Mouse (Mus musculus) ES-CJ7 (cell line): Measurements from ENCODE around the gene Fnbp1l.

ENCODE experiments used
- DNase-seq: peaks from one replicate; pipeline ENCODE4 v3.0.0; 2011; ENCODE audit warnings: low read depth, low spot score

Gene Fnbp1l

GRCm38 (mm10) chr3:122528477-122528876 is 91.0 kb downstream of the Fnbp1l start:
- no peak for DNase-seq

- DNase-seq = no peak
Observed at GRCm38 (mm10) chr3:122521294-122521693, 98.2 kb downstream of the Fnbp1l start.

GRCm38 (mm10) chr3:122520875-122521274 is 98.6 kb downstream of the Fnbp1l start:
- no peak for DNase-seq

DNA sequence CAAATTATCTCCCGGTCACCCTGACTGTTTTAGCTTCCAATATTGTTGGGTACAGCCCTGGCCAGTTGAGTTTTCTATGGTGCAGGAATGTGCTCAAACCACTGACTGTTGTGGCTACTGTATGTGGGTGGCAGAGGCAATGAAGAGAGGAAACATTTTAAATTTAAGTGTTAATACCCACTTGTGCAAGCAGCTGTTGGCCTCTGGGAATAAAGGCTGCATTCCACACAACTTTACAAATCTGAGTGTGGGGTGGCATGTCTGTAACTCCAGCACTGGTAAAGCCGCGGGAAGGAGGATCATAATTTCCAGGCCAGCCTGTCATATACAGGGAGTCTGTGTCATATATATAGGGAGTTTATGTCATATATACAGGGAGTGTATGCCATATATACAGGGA is 99.2 kb downstream of the Fnbp1l start:
- DNase-seq = no peak

GRCm38 (mm10) chr3:122519082-122519481 is 100.4 kb downstream of the Fnbp1l start:
- DNase-seq = no peak

- no peak for DNase-seq
Observed at GRCm38 (mm10) chr3:122518231-122518736, 101.2 kb downstream of the Fnbp1l start.

DNA sequence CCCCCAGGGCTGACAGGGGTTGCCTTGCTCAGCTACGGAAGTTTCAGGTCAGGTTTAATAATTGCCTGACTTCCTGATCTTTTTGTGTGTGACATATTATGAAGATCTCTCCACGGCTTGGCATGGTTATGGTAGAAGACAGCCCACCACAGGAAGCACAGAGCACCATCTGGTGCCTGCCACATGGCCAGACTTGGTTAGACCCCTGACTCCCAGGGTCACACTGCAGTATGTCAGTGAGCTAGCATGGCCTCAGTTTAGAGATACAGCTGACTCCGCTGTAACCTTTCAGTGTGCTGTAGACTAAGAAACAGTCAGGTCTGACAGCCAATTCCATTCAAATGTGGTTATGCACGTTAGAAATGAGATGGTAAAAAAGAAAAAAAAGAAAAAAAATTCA is 101.8 kb downstream of the Fnbp1l start:
- no peak for DNase-seq

DNA sequence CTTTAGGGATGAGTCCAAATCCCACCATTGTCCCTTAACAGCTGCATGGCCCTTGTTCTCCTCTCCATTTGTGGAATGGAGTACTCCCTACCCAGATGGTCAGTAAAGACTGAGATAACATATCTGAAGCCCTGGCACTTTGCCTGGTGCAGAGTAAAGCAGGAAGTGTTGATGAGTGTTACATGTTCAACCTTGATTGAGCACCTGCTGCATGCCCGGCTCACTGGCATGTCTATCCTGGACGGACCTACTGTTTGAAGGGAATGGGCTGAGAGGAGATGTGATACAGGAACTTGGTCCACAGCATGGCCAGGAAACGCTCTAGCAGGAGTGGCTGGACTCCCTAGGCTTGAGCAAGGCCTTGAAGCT is 103.2 kb downstream of the Fnbp1l start:
- DNase-seq = no peak

- DNase-seq = no peak
Observed at GRCm38 (mm10) chr3:122515568-122516326, 103.8 kb downstream of the Fnbp1l start.

DNA sequence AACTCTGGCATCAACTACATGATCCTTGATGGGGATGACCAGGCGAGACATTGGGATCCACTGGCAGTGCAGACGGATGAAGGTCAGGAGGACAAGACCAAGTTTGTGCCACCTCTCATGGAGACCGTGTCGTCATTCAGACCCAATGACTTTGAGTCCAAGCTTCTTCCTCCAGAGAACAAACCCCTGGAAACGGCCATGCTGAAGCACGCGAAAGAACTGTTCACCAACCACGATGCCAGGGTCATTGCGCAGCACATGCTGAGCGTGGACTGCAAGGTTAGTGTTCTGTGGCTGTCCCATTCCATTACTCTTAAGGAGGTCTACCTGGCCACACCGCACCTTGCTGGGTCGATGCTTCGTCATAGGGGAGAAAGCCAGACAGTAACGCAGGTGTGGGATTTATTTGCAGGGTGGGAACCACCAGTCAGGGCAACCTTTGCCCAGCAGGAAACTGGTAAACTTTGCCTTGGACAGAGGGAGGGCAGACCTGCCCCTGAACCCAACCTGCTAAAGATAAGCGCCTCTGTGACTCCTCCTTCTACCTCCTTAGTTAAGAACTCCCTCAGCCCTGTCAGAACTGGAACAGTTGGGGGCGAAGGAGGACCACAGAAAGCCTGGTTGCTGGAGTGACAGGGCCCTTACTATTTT is 106.7 kb downstream of the Fnbp1l start:
- DNase-seq = no peak

- DNase-seq = peak; percentile 32
Observed at GRCm38 (mm10) chr3:122511721-122512619, 107.5 kb downstream of the Fnbp1l start.

DNA sequence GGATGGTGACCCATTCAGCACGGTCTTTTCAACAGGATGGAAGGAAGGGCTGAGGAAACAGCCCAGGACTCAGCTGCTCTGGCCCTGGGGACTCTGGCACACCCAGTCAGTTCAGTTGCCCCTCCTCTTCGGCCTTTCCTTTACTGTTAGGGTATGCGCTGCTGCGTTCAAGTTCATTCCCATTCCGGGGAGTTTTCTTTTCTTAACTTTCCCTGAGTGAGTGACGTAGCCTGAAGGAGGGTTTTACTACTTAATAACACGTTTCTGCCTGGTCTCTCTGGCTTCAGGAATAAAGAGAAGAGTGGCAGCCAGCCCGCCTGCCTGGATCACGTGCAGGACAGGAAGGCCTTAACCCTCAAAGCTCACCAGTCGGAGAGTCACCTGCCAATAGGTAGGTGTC is 108.6 kb downstream of the Fnbp1l start:
- DNase-seq = no peak

- no peak for DNase-seq
Observed at GRCm38 (mm10) chr3:122510240-122510750, 109.2 kb downstream of the Fnbp1l start.

DNA sequence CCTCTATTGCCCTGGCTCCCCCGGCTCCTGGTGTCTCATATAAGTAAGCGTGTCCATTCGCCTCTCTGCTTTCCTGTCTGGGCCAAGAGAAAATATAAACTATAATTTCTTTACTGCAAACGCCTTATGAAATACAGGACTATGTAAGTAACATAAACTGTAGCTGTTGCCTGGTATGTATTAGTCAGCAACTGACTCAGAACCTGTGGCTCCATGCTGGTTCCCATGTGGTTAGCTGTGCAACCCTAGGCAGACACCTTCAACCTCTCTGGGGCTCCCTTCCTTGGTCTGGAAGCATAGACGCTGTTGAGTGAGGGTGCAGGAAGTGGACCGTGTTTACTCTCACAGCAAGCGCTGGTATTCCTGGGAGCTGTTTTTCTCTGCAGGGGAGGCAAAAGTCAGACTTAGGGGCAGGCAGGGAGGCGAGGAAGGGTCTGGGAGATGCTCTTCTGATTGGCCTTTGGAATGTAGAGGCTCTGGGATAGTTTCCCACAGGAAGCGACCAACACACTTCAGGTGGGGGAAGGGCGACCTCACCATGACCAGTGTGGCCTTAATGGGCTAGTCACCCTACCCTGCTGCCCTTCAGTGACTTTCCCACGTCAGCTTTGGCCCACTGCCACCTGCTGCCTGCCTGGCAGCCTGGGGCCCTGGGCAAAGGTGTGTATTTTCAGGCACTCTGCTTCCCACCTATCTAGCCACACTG is 109.8 kb downstream of the Fnbp1l start:
- no peak for DNase-seq

GRCm38 (mm10) chr3:122509084-122509483 is 110.4 kb downstream of the Fnbp1l start:
- peak; percentile 62 for DNase-seq

DNA sequence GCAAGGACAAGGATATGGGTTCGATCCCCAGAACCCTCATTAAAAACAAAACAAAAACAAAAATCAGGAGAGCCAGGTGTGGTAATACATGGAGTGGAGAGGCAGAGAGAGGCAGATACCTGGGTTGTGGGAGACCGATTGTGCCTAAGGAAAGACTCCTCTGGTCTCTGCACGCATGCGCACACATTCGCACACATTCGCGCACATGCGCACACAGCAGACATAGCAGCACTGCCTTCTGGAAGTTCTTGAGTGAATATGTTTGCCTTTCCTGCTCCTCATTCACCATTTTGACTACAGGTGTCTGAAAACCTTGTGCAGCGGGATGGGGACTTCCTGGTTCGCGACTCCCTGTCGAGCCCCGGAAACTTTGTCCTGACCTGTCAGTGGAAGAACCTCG is 111.7 kb downstream of the Fnbp1l start:
- DNase-seq = peak; percentile 36

GRCm38 (mm10) chr3:122506343-122506916 is 113.1 kb downstream of the Fnbp1l start:
- DNase-seq = no peak

DNA sequence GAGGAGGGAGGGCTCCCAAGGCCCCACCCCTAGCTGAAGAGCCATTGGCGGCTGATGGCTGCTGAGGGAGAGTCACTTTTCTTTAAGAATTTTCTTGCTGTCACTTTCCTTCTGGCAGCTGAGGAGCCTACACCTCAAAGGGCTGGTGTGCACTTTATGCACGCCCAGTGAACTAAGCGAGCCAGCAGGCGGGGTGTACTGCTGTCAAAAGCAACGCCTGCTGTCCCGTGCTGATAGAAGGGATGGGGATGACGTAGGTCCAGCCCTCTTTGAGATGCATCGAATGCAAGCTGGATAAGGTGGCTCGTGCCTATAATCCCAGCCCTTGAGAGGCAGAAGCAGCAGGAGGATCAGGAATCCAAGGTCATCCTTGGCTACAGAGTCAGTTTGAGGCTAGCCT is 118.6 kb downstream of the Fnbp1l start:
- no peak for DNase-seq

DNA sequence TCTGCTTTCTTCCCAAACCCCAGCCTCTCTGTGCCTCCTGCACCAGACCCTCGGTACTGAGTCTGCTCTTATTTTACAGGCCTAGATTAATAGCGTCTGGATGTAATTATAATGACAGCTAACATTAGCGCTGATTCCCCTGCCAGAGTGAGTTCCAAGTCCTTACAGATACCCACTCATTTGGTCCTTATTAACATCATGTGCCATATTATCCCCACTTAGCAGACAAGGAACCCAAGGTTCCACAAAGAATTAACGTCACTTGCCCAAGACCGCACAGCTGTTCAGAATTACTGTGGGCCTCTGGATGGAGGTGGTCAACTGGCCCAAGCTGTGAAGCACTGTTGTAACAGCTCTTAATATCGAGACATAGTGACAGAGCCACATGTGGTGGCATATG is 119.9 kb downstream of the Fnbp1l start:
- no peak for DNase-seq

DNA sequence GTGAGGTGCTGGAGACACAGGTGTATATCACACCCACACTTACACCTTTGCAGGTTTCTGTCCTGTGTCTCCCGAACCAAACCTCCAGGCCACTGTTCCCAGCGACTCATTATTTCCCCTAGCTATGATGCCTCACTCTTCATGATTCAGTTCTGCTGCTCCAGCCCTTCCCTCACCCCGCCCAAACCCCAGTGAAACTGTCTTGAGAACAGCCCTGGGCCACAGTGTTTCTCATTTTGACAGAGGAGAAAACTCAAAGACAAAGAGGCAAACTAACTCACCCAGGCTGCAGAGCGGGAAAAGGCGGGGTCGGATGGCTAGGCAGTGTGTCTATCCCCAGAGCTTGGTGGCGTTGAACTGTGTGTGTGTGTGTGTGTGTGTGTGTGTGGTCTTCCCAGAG is 121.0 kb downstream of the Fnbp1l start:
- DNase-seq = no peak

DNA sequence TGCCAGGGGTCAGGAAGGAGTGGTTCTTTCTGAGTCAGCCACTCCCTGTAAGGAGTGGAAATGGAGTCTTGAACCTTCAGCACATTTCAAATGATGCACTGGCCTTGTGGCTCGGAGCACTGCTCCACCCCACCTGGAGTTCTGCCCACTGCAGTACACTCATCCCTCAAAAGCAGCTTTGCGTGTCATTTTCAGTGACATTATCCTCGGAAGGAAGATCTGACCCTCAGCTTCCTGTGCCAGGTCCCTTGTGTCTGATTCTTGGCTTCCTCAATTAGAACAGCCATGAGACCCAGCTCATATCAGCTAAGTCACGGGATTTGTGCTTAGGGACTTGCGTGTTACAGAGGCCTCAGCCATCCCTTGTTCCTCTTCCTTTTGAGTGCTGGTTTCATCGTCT is 121.6 kb downstream of the Fnbp1l start:
- DNase-seq = no peak
